Mouse (Mus musculus) limb, embryonic 11.5 days (tissue): ENCODE data around the gene Wbp2nl. TPM values are rescaled to one million over a fixed set of nuclear protein-coding genes. Genes with fewer than 3 reads are reported as not detected.

Experiments used
- ATAC-seq: fragments of 200-750 bp; cut with Nextera tagmentation; 2 replicates; pipeline ENCODE4 v1.8.0; 2017; ENCODE audit warnings: low read depth; ENCODE audit not compliant: insufficient number of reproducible peaks, low FRiP score, low TSS enrichment
- DNase-seq: peaks from one replicate; pipeline ENCODE4 v3.0.0-alpha.2; 2015; ENCODE audit warnings: low spot score
- H3K27ac ChIP-seq: fragments of 300-500 bp; sonication (generic); replicated peaks from 2 replicates; pipeline ENCODE4 v1.5.1; 2014; ENCODE audit warnings: low read depth, mild to moderate bottlenecking, low read length
- H3K27me3 ChIP-seq: fragments of 300-500 bp; sonication (generic); 2 replicates; pipeline ENCODE4 v1.6.1; 2014; ENCODE audit warnings: mild to moderate bottlenecking, low read length, mixed read lengths; ENCODE audit not compliant: control insufficient read depth, insufficient read depth
- H3K36me3 ChIP-seq: fragments of 300-500 bp; sonication (generic); 2 replicates; pipeline ENCODE4 v1.6.1; 2014; ENCODE audit warnings: mild to moderate bottlenecking, low read length, moderate library complexity, mixed read lengths; ENCODE audit not compliant: control insufficient read depth, insufficient read depth
- H3K4me1 ChIP-seq: fragments of 300-500 bp; sonication (generic); 2 replicates; pipeline ENCODE4 v1.6.1; 2014; ENCODE audit warnings: low read length, mixed read lengths; ENCODE audit not compliant: control insufficient read depth, insufficient read depth
- H3K4me2 ChIP-seq: fragments of 300-500 bp; sonication (generic); 2 replicates; pipeline ENCODE4 v1.6.1; 2014; ENCODE audit warnings: low read depth, mild to moderate bottlenecking, moderate library complexity; ENCODE audit not compliant: severe bottlenecking
- H3K4me3 ChIP-seq: fragments of 300-500 bp; sonication (generic); 2 replicates; pipeline ENCODE4 v1.5.1; 2014; ENCODE audit warnings: low read depth, low read length
- H3K9ac ChIP-seq: fragments of 300-500 bp; sonication (generic); 2 replicates; pipeline ENCODE4 v1.6.1; 2014; ENCODE audit warnings: mild to moderate bottlenecking, low read length
- H3K9me3 ChIP-seq: fragments of 300-500 bp; sonication (generic); 2 replicates; pipeline ENCODE4 v1.6.1; 2016; ENCODE audit warnings: low read length; ENCODE audit not compliant: control insufficient read depth
- WGBS: fragments of 180-500 bp; shearing (Covaris S2); extraction: QIAGEN DNeasy Blood & Tissue Kit; methylation state at CpG from one replicate; pipeline ENCODE4 v1.1.7; 2014; 5-methylcytosine and 5-hydroxymethylcytosine counted together
- polyA plus RNA-seq: library from polyadenylated mRNA; unstranded; fragments of >200 nt; fragmentation: Nextera tagmentation; extraction: Ambion mirVana; gene quantifications from 2 replicates; pipeline ENCODE4 v1.2.1, GENCODE M21; 2014

Wbp2nl gene
- polyA plus RNA-seq, 1 experiment from 2014 or later: 0.20 TPM

DNA sequence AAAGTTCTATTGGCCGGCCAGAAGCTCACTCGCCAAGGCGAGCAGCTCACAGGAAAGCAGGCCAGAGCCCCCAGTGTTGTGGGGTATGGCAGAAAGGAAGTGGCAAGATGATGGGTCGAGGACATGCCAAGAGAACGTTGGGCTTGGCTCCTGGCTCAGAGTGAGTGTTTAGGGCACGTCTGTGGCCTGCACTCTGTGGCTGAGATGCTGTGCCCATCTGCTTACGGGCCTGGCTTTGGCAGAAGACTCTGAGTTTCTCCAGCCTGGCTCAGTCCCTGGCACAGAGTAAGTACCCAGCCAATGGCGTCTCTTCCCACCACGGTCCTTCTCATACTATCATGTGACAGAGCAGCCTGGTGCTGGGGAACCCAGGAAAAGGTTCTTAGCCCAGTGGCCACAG lies 30.0 kb upstream of the Wbp2nl start:
- DNase-seq (no peak), ATAC-seq (no peak)
- Histone ChIP-seq H3K27ac (no peak overlapping the region), H3K27me3 (peaks cover 9% of the 10 kb centered on the region; the same call in 1 of the 2 replicates), H3K9me3 (no peaks in the 10 kb centered on the region), H3K4me3 (no peak overlapping the region), H3K9ac (no peak overlapping the region), H3K4me1 (no peaks in the 10 kb centered on the region), H3K36me3 (no peaks in the 10 kb centered on the region), H3K4me2 (no peak overlapping the region; the same call in 1 of the 2 replicates)
- WGBS: 88% methylated on average over 9 of the region's 9 CpGs

GRCm38 (mm10) chr15:82271201-82271600 lies 27.6 kb upstream of the Wbp2nl start:
- H3K9ac ChIP-seq: no peak overlapping the region
- no peak overlapping the region for H3K4me3 ChIP-seq
- H3K4me1 ChIP-seq: 0 out of 2 replicates have a peak, but pooled peaks cover 2% of the 10 kb centered on the region
- DNase-seq (peak; percentile 87), ATAC-seq (no peak)
- no peak overlapping the region for H3K4me2 ChIP-seq
- peaks cover 20% of the 10 kb centered on the region for H3K27me3 ChIP-seq
- H3K9me3 ChIP-seq: no peaks in the 10 kb centered on the region
- no peaks in the 10 kb centered on the region for H3K36me3 ChIP-seq
- H3K27ac ChIP-seq: no peak overlapping the region
- 14% methylated on average over 5 of the region's 5 CpGs for WGBS

DNA sequence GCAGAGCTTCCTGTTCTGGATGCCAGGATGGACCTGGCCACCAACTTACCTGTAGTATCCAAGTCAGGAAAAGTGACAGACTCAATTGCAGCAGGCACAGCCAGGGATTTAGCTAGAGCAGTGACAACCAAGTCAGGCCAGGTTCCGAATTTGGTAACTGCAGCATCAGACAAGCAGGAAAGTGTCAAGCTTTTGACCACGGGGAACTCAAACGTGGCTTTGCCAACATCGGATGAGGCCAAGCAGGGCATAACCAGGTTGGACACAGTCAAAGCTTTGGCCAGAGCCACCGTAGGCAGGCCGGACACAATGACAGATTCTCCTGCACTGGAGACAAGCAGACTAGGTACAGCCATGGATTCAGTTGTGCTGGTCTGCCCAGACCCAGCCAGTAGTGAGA lies 26.5 kb upstream of the Wbp2nl start:
- H3K9ac ChIP-seq: no peak overlapping the region
- H3K9me3 ChIP-seq: no peaks in the 10 kb centered on the region
- H3K4me3 ChIP-seq: no peak overlapping the region
- no peak for DNase-seq
- H3K4me2 ChIP-seq: no peak overlapping the region
- peaks cover 20% of the 10 kb centered on the region for H3K27me3 ChIP-seq
- no peak overlapping the region for H3K27ac ChIP-seq
- no peak for ATAC-seq
- H3K36me3 ChIP-seq: no peaks in the 10 kb centered on the region
- H3K4me1 ChIP-seq: 0 out of 2 replicates have a peak, but pooled peaks cover 3% of the 10 kb centered on the region
- WGBS: 86% methylated on average over 6 of the region's 6 CpGs

GRCm38 (mm10) chr15:82274593-82274926 lies 24.2 kb upstream of the Wbp2nl start, which contains the start of gene Sept3:
TSS of gene Sept3 (plus strand) at chr15:82274893.
- Histone ChIP-seq H3K27ac (no peak within 1 kb of the TSS), H3K36me3 (no peaks in the 10 kb centered on the region), H3K4me3 (peak within 1 kb of the TSS; percentile 73), H3K27me3 (peaks cover 20% of the 10 kb centered on the region), H3K9me3 (no peaks in the 10 kb centered on the region), H3K4me2 (peak within 1 kb of the TSS; percentile 95), H3K4me1 (0 out of 2 replicates have a peak, but pooled peaks cover 3% of the 10 kb centered on the region), H3K9ac (peak within 1 kb of the TSS; percentile 73)
- DNase-seq: no peak
- ATAC-seq: no peak
- 29% methylated on average over 6 of the region's 6 CpGs for WGBS

GRCm38 (mm10) chr15:82274927-82275901 lies 23.5 kb upstream of the Wbp2nl start:
- no peaks in the 10 kb centered on the region for H3K9me3 ChIP-seq
- no peaks in the 10 kb centered on the region for H3K36me3 ChIP-seq
- H3K4me1 ChIP-seq: 0 out of 2 replicates have a peak, but pooled peaks cover 3% of the 10 kb centered on the region
- WGBS: under 1% methylated on average over 70 of the region's 86 CpGs
- peak overlapping the region; percentile 73 for H3K4me3 ChIP-seq
- ATAC-seq (peak; percentile 52; the same call in 1 of the 2 replicates), DNase-seq (peak; percentile 73)
- H3K27me3 ChIP-seq: peaks cover 20% of the 10 kb centered on the region
- H3K9ac ChIP-seq: peak overlapping the region; percentile 73
- no peak overlapping the region for H3K27ac ChIP-seq
- H3K4me2 ChIP-seq: peak overlapping the region; percentile 95

GRCm38 (mm10) chr15:82277591-82277990 lies 21.2 kb upstream of the Wbp2nl start:
- Histone ChIP-seq H3K27me3 (peaks cover 16% of the 10 kb centered on the region), H3K4me3 (no peak overlapping the region), H3K4me1 (0 out of 2 replicates have a peak, but pooled peaks cover 3% of the 10 kb centered on the region), H3K9me3 (no peaks in the 10 kb centered on the region), H3K9ac (no peak overlapping the region), H3K4me2 (no peak overlapping the region), H3K27ac (no peak overlapping the region), H3K36me3 (no peaks in the 10 kb centered on the region)
- ATAC-seq (no peak), DNase-seq (no peak)
- WGBS: 72% methylated on average over 5 of the region's 5 CpGs

- Histone ChIP-seq H3K36me3 (peaks cover 3% of the 10 kb centered on the region; the same call in 1 of the 2 replicates), H3K9ac (no peak overlapping the region), H3K4me1 (0 out of 2 replicates have a peak, but pooled peaks cover 3% of the 10 kb centered on the region), H3K4me2 (no peak overlapping the region), H3K27me3 (no peaks in the 10 kb centered on the region), H3K9me3 (no peaks in the 10 kb centered on the region), H3K27ac (no peak overlapping the region), H3K4me3 (no peak overlapping the region)
- 85% methylated on average over 4 of the region's 4 CpGs for WGBS
- DNase-seq: no peak
- ATAC-seq: no peak
These were observed 18.1 kb upstream of the Wbp2nl start for GRCm38 (mm10) chr15:82280638-82281037.

- peaks cover 3% of the 10 kb centered on the region; the same call in 1 of the 2 replicates for H3K36me3 ChIP-seq
- H3K4me3 ChIP-seq: no peak overlapping the region
- H3K4me1 ChIP-seq: no peaks in the 10 kb centered on the region
- H3K27ac ChIP-seq: no peak overlapping the region
- H3K9me3 ChIP-seq: no peaks in the 10 kb centered on the region
- no peak overlapping the region for H3K4me2 ChIP-seq
- H3K9ac ChIP-seq: no peak overlapping the region
- ATAC-seq: no peak
- DNase-seq: no peak
- H3K27me3 ChIP-seq: no peaks in the 10 kb centered on the region
- 56% methylated on average over 12 of the region's 12 CpGs for whole genome bisulfite sequencing
These were observed 12.6 kb upstream of the Wbp2nl start for GRCm38 (mm10) chr15:82286157-82286556.
